Mouse (Mus musculus) olfactory bulb, adult 2 months (tissue): ENCODE results near the gene Vnn3. TPM values are rescaled to one million over a fixed set of nuclear protein-coding genes. Genes with fewer than 3 reads are reported as not detected.

Source experiments
- H3K27ac ChIP-seq: fragments of 200-500 bp; 2 replicates; pipeline ENCODE4 v1.5.1; 2012; ENCODE audit warnings: low read depth, low read length; ENCODE audit not compliant: insufficient read depth
- H3K4me1 ChIP-seq: fragments of 200-500 bp; 2 replicates; pipeline ENCODE4 v1.6.1; 2012; ENCODE audit warnings: low read length; ENCODE audit not compliant: control insufficient read depth, insufficient read depth
- H3K4me3 ChIP-seq: fragments of 200-500 bp; 2 replicates; pipeline ENCODE4 v1.5.1; 2012; ENCODE audit warnings: mild to moderate bottlenecking, low read depth, low read length, moderate library complexity; ENCODE audit not compliant: insufficient read depth
- CTCF ChIP-seq: fragments of 200-500 bp; IDR thresholded peaks from 2 replicates; pipeline ENCODE4 v1.5.1; 2012; ENCODE audit warnings: low read depth, mild to moderate bottlenecking, low read length, moderate library complexity; ENCODE audit not compliant: insufficient read depth
- POLR2A ChIP-seq: fragments of 200-500 bp; IDR thresholded peaks from 2 replicates; pipeline ENCODE4 v1.6.1; 2012; ENCODE audit warnings: mild to moderate bottlenecking, low read depth, low read length, moderate library complexity; ENCODE audit not compliant: insufficient read depth
- WGBS: fragments of 180-500 bp; shearing (Covaris S2); methylation state at CpG from one replicate; pipeline ENCODE4 v1.1.7; 2018; 5-methylcytosine and 5-hydroxymethylcytosine counted together
- polyA plus RNA-seq: library from polyadenylated mRNA; stranded (reverse); fragments of >200 nt; gene quantifications from 2 replicates; pipeline ENCODE4 v1.2.4, GENCODE M21; 2012; ENCODE audit warnings: low replicate concordance; ENCODE audit not compliant: missing spikeins, insufficient read depth, insufficient read length

Vnn3 gene
- polyA plus RNA-seq, 1 experiment: not detected

DNA sequence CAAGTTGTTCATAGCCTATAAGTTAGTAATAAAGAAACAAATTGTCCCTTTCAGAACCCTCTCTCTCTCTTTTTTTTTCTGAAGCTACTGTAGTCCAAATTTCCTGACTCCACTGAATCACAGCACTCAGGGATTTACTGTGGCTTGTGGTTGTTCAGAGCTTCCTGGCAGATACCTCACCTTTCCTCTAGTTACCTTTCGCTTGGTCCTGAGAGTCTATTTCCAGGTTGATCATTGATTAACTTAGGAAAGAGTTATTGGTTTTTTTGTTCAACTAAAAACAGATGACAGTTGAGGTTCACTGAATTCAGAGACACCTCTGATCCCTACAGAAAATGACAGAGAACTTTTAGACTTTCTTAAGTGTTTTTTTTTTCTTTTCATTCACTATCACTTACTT, 33.6 kb downstream of the Vnn3 start:
- Histone ChIP-seq H3K27ac (no peak overlapping the region), H3K4me1 (no peaks in the 10 kb centered on the region), H3K4me3 (no peak overlapping the region)
- TF ChIP-seq POLR2A: no peak
- WGBS: 92% methylated on average over 1 of the region's 1 CpGs

- Histone ChIP-seq H3K27ac (no peak overlapping the region), H3K4me1 (no peaks in the 10 kb centered on the region), H3K4me3 (no peak overlapping the region)
- no peak for TF ChIP-seq POLR2A
- no peak for TF ChIP-seq CTCF
- 78% methylated on average over 3 of the region's 3 CpGs for WGBS
Measured at GRCm38 (mm10) chr10:23886060-23886459, 34.8 kb downstream of the Vnn3 start.

DNA sequence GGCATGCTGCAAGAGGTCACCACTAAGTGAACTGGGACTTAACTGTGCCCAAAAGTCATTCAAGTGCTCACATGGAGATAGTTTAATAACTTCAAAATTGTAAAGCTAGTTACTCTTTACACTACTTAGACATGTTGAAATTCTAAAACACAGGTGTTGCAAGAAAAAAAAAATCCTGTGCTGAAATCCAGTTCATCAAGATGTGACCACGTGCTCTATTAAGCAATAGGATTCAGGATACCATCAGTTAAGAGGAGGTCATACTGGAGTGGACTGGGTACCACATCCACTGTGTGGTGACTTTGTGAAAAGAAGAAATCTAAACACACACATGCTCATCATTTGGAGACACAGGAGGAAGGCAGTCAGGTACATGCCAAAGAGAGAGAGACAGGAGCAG, 41.7 kb downstream of the Vnn3 start:
- no peak for TF ChIP-seq POLR2A
- WGBS: 85% methylated on average over 1 of the region's 1 CpGs
- H3K27ac ChIP-seq: no peak overlapping the region
- no peak overlapping the region for H3K4me3 ChIP-seq
- H3K4me1 ChIP-seq: no peaks in the 10 kb centered on the region

- Histone ChIP-seq H3K4me3 (no peak within 1 kb of the TSS), H3K27ac (no peak within 1 kb of the TSS), H3K4me1 (no peaks in the 10 kb centered on the region)
- TF ChIP-seq POLR2A (no peak), CTCF (no peak)
- WGBS: 30% methylated on average over 21 of the region's 21 CpGs
Measured at GRCm38 (mm10) chr10:23894601-23895349, 43.5 kb downstream of the Vnn3 start, which contains the start of gene Vnn1. Gene Vnn1 (plus strand): TSS chr10:23894688.

- TF ChIP-seq CTCF (no peak), POLR2A (no peak)
- no peak overlapping the region for H3K27ac ChIP-seq
- no peak overlapping the region for H3K4me3 ChIP-seq
- H3K4me1 ChIP-seq: no peaks in the 10 kb centered on the region
- WGBS: 73% methylated on average over 7 of the region's 7 CpGs
Measured at GRCm38 (mm10) chr10:23895376-23895775, 44.1 kb downstream of the Vnn3 start.

DNA sequence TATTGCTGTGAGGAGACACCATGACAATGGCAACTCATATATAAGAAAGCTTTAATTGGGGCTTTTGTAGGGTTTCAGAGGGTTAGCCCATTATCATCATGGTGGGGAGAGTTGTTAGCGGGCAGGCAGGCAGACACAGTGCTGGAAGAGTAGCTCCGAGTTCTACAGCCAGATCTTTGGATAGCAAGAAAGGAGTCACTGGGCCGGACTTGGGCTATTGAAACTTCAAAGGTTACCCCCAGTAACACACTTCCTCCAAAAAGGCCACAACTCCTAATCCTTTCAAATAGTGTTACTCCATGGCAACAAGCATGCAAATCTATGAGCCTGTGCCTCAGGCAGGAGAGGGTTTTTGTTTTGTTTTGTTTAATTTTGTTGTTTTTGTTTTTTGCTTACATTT, 49.9 kb downstream of the Vnn3 start:
- Histone ChIP-seq H3K4me1 (no peaks in the 10 kb centered on the region), H3K4me3 (no peak overlapping the region), H3K27ac (no peak overlapping the region)
- TF ChIP-seq POLR2A (no peak), CTCF (no peak)
- 50% methylated on average over 3 of the region's 3 CpGs for WGBS

GRCm38 (mm10) chr10:23905661-23906060, 54.4 kb downstream of the Vnn3 start:
- no peaks in the 10 kb centered on the region for H3K4me1 ChIP-seq
- no peak overlapping the region for H3K4me3 ChIP-seq
- TF ChIP-seq POLR2A: no peak
- H3K27ac ChIP-seq: no peak overlapping the region
- WGBS: 92% methylated on average over 1 of the region's 1 CpGs

Other genes starting within 250 kb of the Vnn3 start
- gene Rps12, start 64.2 kb upstream of the Vnn3 start, polyA plus RNA-seq: not detected in 2 replicates
- not detected in 2 replicates for gene Slc18b1, start 54.5 kb upstream of the Vnn3 start, polyA plus RNA-seq
- gene Vnn1, start 43.2 kb downstream of the Vnn3 start, polyA plus RNA-seq: not detected in 2 replicates
- not detected in 2 replicates for gene Taar1, start 68.9 kb downstream of the Vnn3 start, polyA plus RNA-seq
- not detected in 2 replicates for gene Taar2, start 87.1 kb downstream of the Vnn3 start, polyA plus RNA-seq
- gene Taar3, start 98.1 kb downstream of the Vnn3 start, polyA plus RNA-seq: not detected in 2 replicates
- not detected in 2 replicates for gene Taar4, start 109.0 kb downstream of the Vnn3 start, polyA plus RNA-seq
- not detected in 2 replicates for gene Taar5, start 119.2 kb downstream of the Vnn3 start, polyA plus RNA-seq
- not detected in 2 replicates for gene Taar6, start 134.2 kb downstream of the Vnn3 start, polyA plus RNA-seq
- not detected in 2 replicates for gene Taar7a, start 142.0 kb downstream of the Vnn3 start, polyA plus RNA-seq
- not detected in 2 replicates for gene Taar7b, start 148.5 kb downstream of the Vnn3 start, polyA plus RNA-seq
- not detected in 2 replicates for gene Taar7d, start 175.8 kb downstream of the Vnn3 start, polyA plus RNA-seq
- not detected in 2 replicates for gene Taar7e, start 186.2 kb downstream of the Vnn3 start, polyA plus RNA-seq
- not detected in 2 replicates for gene Taar7f, start 198.0 kb downstream of the Vnn3 start, polyA plus RNA-seq
- not detected in 2 replicates for gene Taar8a, start 225.0 kb downstream of the Vnn3 start, polyA plus RNA-seq
- not detected in 2 replicates for gene Taar8b, start 240.8 kb downstream of the Vnn3 start, polyA plus RNA-seq